Mouse (Mus musculus) spleen, adult 10 weeks (tissue): Measurements from ENCODE around the gene Ccl24. TPM values are rescaled to one million over a fixed set of nuclear protein-coding genes. Genes with fewer than 3 reads are reported as not detected.

ENCODE experiments used
- polyA plus RNA-seq: library from polyadenylated mRNA; stranded (reverse); fragments of 350-450 nt; fragmentation: Illumina TruSeq; extraction: RNeasy Lipid Tissue Mini Kit (QIAGEN cat#74804); gene quantifications from one replicate; pipeline ENCODE4 v1.2.3, GENCODE M21; 2015; ENCODE audit warnings: low replicate concordance; ENCODE audit not compliant: insufficient read depth

The Ccl24 gene
- polyA plus RNA-seq = 6.6 TPM

DNA sequence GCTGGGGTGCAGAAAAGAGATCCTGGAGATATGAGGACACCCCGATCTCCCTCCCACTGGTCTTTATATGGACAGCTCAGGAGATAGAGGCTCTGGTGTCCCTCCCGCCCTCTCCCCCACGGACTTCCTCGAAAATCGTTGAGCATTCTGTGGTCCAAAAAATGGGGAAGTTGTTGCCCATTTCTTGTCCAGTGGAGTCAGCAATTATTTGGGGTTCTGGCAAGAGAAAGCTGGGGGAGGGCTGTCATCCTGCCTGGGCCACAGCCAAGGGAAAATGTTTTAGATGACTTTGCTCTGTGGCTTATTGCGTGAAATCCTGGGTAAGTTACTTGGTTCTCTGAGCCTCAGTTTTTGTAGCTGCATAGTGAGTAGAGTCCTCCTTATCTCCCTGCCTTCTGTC lies at the start of gene Ccl24:
Gene Ccl24, minus strand, starts transcription at position 44 of the 400 bp plus-strand sequence.

DNA sequence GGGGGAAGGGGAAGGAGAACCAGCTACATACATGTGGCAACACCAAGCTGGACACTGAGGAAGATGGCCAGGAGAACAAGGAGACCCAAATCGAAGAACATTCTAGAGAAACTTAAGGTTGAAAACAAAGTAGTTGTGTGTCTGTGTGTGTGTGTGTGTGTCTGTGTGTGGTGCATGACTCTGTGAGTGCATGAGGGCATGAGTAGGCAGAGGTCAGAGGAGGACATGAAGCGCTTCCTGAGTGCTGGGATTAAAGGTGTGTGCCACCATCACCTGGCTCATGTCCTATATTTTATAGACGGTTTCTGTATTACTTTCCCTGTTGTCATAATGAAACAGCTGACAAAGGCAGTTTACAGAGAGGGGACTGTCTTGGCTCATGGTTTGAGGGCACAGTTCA lies 9.4 kb downstream of the Ccl24 start, which contains the start of gene Ccl26:
Gene Ccl26, minus strand, starts transcription at position 101 of the 400 bp plus-strand sequence.

DNA sequence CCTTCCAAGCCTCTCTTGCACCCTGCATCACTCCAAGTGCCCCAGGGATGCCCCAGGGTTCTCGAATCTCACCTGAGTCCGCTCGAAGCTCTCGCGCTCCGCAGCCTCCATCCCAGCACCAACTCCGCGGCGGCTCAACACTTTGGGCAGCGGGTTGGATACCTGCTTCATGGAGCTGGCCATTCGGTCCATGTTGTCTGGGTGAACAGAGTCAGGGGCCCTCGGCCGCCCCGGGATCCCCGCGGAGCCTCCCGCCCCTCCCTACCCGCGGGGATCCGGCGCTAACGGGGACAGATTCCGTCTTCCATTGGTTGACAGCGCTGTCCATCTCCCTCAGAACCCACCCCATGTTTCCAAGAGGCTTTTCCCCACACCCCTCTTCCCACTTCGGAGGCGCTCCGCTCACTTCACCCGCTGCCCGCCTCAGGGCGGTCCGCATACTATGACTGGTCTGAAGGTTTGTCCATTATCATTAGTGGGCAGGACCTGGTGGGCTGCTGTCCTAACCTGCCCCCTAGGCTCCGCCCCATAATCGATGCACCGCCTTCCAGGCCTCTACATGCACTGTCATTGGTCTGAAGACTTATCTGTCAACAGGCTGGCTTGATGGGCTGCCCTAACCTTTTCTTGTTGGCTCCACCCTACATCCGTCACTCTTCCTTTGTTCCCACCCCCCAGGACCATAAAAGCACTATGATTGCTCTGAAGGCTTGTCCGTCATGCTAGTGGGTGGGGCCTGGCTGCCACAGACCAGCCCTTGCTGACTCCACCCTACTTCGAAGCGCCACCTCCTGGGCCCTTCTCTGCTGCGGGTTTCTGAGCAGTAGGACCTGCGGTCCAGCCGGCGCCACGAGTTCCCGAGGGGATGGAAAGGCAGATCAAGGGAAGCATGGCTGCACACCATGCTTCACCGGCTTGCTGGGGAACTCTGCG lies 27.7 kb downstream of the Ccl24 start, which contains the start of gene Hip1:
Gene Hip1, minus strand, starts transcription at position 256 of the 933 bp plus-strand sequence.

Other genes with a start within 250 kb of the Ccl24 start
- gene Fkbp6, start 223.0 kb downstream of the Ccl24 start, polyA plus RNA-seq = not detected
- gene Trim50, start 219.8 kb downstream of the Ccl24 start, polyA plus RNA-seq = not detected
- 17.7 TPM for gene Nsun5, start 203.1 kb downstream of the Ccl24 start, polyA plus RNA-seq
- 14.8 TPM for gene Pom121, start 178.5 kb downstream of the Ccl24 start, polyA plus RNA-seq
- 20.1 TPM for gene Hip1, start 27.9 kb downstream of the Ccl24 start, polyA plus RNA-seq
- gene Ccl26, start 9.5 kb downstream of the Ccl24 start, polyA plus RNA-seq = not detected
- 10.8 TPM for gene Rhbdd2, start 59.6 kb upstream of the Ccl24 start, polyA plus RNA-seq
- 21.5 TPM for gene Por, start 97.0 kb upstream of the Ccl24 start, polyA plus RNA-seq
- gene Tmem120a, start 171.4 kb upstream of the Ccl24 start, polyA plus RNA-seq = 8.9 TPM
- gene Styxl1, start 205.3 kb upstream of the Ccl24 start, polyA plus RNA-seq = 0.43 TPM
- gene Mdh2, start 205.4 kb upstream of the Ccl24 start, polyA plus RNA-seq = 139 TPM
- not detected for gene Srrm3, start 233.8 kb upstream of the Ccl24 start, polyA plus RNA-seq